Mouse (Mus musculus): ENCODE measurements at regions not wholly inside any gene's neighbourhood (a gene's known extent, or its start where the extent isn't known, plus 50 kb on each side); places are given as distances from the start of the nearest gene placed in this dataset.

GRCm38 (mm10) chr11:117429894-117430293 is 54.3 kb upstream of the Gm11733 start:
- no peak for TF ChIP-seq CTCF (IDR thresholded peaks at IDR 0.05; ENCODE audit: control insufficient read depth, insufficient read depth, insufficient replicate concordance, low read depth, low read length)
- TF ChIP-seq POLR2A (IDR thresholded peaks at IDR 0.05; ENCODE audit: control insufficient read depth, low read depth, low read length): no peak

Measured in testis, adult 2 months (tissue).